Mouse (Mus musculus) erythroblast, embryonic 14.5 days (primary cell): ENCODE results near the gene Gbgt1. TPM values are rescaled to one million over a fixed set of nuclear protein-coding genes. Genes with fewer than 3 reads are reported as not detected.

ENCODE experiments used
- H3K27me3 ChIP-seq: 2 replicates; pipeline ENCODE4 v1.6.1; 2012; ENCODE audit warnings: inconsistent platforms; ENCODE audit not compliant: control insufficient read depth
- H3K36me3 ChIP-seq: 2 replicates; pipeline ENCODE4 v1.6.1; 2012; ENCODE audit warnings: mild to moderate bottlenecking, inconsistent platforms; ENCODE audit not compliant: control insufficient read depth
- H3K4me1 ChIP-seq: 2 replicates; pipeline ENCODE4 v1.6.1; 2012; ENCODE audit warnings: inconsistent platforms; ENCODE audit not compliant: control insufficient read depth
- H3K4me3 ChIP-seq: replicated peaks from 2 replicates; pipeline ENCODE3; 2012; ENCODE audit warnings: moderate library complexity, mild to moderate bottlenecking, inconsistent platforms
- H3K9me3 ChIP-seq: 2 replicates; pipeline ENCODE4 v1.6.1; 2012; ENCODE audit warnings: low read length, inconsistent platforms, mixed read lengths; ENCODE audit not compliant: control insufficient read depth
- GATA1 ChIP-seq: IDR thresholded peaks from 2 replicates; pipeline ENCODE4 v1.6.1; 2012; ENCODE audit warnings: low read length, inconsistent platforms, mixed read lengths
- TAL1 ChIP-seq: IDR thresholded peaks from 3 replicates; pipeline ENCODE4 v1.6.1; 2012; ENCODE audit warnings: low read length, inconsistent platforms, mixed read lengths
- polyA plus RNA-seq: library from polyadenylated mRNA; stranded (reverse); fragments of >175 nt; gene quantifications from 2 replicates; pipeline ENCODE4 v1.2.3, GENCODE M21; 2012

The Gbgt1 gene
- polyA plus RNA-seq, 1 experiment = not detected

- Histone ChIP-seq H3K4me1 (peaks cover 12% of the 10 kb centered on the region), H3K27me3 (peaks cover 38% of the 10 kb centered on the region), H3K36me3 (no peaks in the 10 kb centered on the region), H3K9me3 (no peaks in the 10 kb centered on the region), H3K4me3 (peak overlapping the region; percentile 49)
- no peak for TF ChIP-seq TAL1
- TF ChIP-seq GATA1 = no peak
Observed at GRCm38 (mm10) chr2:28513431-28514370, 17.0 kb downstream of the Gbgt1 start.

DNA sequence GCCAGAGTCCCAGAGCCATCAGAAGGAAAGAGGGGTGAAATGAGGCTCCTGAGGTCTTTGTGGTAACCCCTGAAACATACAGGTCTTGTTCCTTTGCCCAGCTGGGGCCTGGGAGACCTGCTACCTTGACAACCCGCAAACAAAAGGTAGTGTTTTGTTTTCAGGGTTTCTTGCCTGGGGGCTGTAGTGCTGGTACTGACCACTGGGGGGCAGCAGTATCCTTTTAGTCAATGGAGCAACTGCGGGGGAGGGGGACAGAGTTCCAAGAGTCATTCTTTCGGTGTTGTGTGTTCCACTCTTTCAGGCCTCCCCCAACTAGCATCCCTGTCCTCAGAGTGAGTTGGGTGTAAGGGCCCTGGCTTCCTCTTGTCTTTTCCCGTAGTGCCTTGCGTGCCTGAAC is 17.8 kb downstream of the Gbgt1 start:
- Histone ChIP-seq H3K9me3 (no peaks in the 10 kb centered on the region), H3K4me3 (no peak overlapping the region), H3K4me1 (peaks cover 12% of the 10 kb centered on the region), H3K36me3 (no peaks in the 10 kb centered on the region), H3K27me3 (peaks cover 38% of the 10 kb centered on the region)
- TF ChIP-seq GATA1 = no peak
- no peak for TF ChIP-seq TAL1

- Histone ChIP-seq H3K27me3 (peaks cover 23% of the 10 kb centered on the region), H3K4me3 (no peak overlapping the region), H3K36me3 (no peaks in the 10 kb centered on the region), H3K9me3 (no peaks in the 10 kb centered on the region), H3K4me1 (peaks cover 12% of the 10 kb centered on the region)
- TF ChIP-seq TAL1 (no peak), GATA1 (no peak)
Observed at GRCm38 (mm10) chr2:28517206-28517909, 20.7 kb downstream of the Gbgt1 start.

GRCm38 (mm10) chr2:28518231-28518630 is 21.5 kb downstream of the Gbgt1 start:
- peaks cover 8% of the 10 kb centered on the region for H3K4me1 ChIP-seq
- TF ChIP-seq TAL1 = no peak
- no peak for TF ChIP-seq GATA1
- no peaks in the 10 kb centered on the region for H3K36me3 ChIP-seq
- H3K27me3 ChIP-seq = peaks cover 15% of the 10 kb centered on the region
- H3K4me3 ChIP-seq = no peak overlapping the region
- H3K9me3 ChIP-seq = no peaks in the 10 kb centered on the region

DNA sequence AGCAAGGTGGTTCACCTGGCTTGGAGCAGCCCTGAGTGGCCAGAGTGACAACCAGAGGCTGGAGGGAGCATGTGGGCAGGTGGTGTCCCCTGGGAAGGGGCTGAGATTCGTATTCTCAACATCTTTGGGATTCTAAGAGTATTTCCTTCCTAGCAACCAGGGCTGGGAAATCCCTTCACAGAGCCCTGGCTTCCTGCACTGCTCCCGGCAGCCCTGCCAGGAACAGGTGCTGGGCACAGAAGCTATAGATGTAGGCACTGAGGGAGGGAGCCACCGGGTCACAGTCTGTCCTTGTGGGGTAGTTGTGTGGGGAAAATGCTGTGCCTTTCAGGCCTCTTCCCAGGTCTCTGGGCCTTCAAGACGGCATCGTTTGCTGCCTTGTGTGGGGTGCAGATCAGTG is 23.9 kb downstream of the Gbgt1 start:
- TF ChIP-seq TAL1 (no peak), GATA1 (no peak)
- H3K4me1 ChIP-seq = peaks cover 8% of the 10 kb centered on the region
- no peak overlapping the region for H3K4me3 ChIP-seq
- no peaks in the 10 kb centered on the region for H3K27me3 ChIP-seq
- no peaks in the 10 kb centered on the region for H3K9me3 ChIP-seq
- no peaks in the 10 kb centered on the region for H3K36me3 ChIP-seq

- no peak for TF ChIP-seq GATA1
- TF ChIP-seq TAL1 = no peak
- Histone ChIP-seq H3K4me1 (peaks cover 14% of the 10 kb centered on the region), H3K4me3 (no peak overlapping the region), H3K9me3 (no peaks in the 10 kb centered on the region), H3K27me3 (no peaks in the 10 kb centered on the region), H3K36me3 (no peaks in the 10 kb centered on the region)
Observed at GRCm38 (mm10) chr2:28521571-28522151, 25.0 kb downstream of the Gbgt1 start.

GRCm38 (mm10) chr2:28522166-28522565 is 25.5 kb downstream of the Gbgt1 start:
- Histone ChIP-seq H3K4me1 (peaks cover 14% of the 10 kb centered on the region), H3K36me3 (no peaks in the 10 kb centered on the region), H3K4me3 (no peak overlapping the region), H3K27me3 (no peaks in the 10 kb centered on the region), H3K9me3 (no peaks in the 10 kb centered on the region)
- TF ChIP-seq GATA1 (no peak), TAL1 (no peak)

DNA sequence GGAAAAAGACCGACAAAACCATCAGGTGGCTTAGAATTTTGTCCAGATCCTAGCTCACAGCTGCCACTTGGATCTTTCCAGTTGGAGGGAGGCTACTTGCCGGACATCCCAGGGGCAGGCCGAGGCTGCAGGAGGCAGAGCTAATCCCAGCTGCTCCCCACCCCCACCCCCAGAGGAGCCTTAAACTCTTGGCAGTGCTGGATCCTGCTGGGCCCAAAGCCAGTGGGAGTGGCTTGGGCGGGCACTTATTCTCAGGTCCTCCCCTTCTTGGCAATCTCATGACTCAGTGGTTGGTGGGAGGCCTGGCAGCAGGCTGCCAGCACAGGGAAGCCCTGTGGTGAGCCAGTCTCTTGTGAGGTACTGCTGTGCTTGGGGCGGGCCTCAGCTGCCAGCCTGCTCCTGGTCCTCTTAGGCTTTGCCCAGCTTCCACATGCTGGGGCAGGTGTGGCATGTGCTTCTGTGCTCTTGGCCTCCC is 27.0 kb downstream of the Gbgt1 start:
- H3K36me3 ChIP-seq = no peaks in the 10 kb centered on the region
- TF ChIP-seq TAL1 (no peak), GATA1 (no peak)
- H3K27me3 ChIP-seq = no peaks in the 10 kb centered on the region
- H3K4me1 ChIP-seq = peaks cover 14% of the 10 kb centered on the region
- no peaks in the 10 kb centered on the region for H3K9me3 ChIP-seq
- H3K4me3 ChIP-seq = no peak overlapping the region

DNA sequence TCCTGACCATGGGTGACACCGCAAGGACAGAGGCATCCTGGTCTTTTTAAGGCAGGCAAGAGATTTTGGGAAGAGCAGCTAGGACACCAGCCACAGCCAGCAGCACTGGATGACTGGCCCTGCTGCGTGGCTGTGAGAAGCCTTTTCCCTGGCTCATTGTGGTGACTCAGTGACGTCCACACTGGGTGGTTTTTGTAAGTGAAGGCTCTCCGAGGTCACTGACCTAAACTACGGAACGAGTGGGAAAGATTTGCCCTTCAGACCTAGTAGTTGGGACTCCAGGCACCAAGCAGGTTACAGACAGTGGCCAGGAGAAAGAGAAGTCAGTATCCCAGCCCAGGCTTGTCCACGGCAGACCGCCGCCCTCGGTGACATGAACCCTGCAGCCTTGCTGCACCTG is 27.7 kb downstream of the Gbgt1 start:
- Histone ChIP-seq H3K9me3 (no peaks in the 10 kb centered on the region), H3K27me3 (no peaks in the 10 kb centered on the region), H3K36me3 (no peaks in the 10 kb centered on the region), H3K4me1 (peaks cover 14% of the 10 kb centered on the region), H3K4me3 (no peak overlapping the region)
- TF ChIP-seq GATA1 = no peak
- no peak for TF ChIP-seq TAL1
